ENCODE assay signal across 7 mouse cellular contexts in the genomic region with DNA sequence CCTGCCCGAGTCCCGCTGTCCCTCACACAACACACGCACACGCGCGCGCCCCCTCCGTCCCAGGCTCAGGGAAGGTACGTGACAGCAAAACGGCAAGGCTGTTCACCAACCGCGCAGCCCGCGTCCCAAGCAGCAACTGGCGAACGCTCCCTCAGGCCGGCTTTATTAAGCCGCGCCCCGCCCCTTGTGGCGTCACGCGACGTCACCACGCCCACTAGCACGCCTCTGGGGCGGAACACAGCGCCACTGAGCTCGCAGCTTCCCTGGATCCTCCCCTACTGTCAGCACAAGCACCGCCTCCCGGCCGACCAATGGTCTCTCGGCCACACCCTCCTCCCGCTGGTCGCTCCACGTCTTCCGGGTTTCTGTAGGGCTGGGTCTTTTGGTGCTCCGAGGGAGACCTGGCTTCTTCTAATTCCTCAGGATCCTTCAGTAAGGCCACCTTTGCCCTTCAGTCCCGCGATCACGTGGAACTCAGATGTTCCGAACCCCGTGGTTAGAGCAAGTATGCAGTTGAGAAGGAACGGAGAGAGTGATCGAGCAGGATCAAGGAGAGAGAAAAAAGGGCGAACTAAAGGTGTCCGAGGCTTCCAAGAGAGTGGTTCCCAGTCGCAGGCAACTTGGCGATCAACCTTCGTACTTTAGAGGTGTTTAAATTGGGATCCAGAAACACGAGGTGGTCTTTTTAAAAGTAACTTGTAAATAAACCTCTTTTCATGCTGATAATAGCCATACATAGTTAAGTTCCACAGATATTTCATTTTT. TPM values are rescaled to one million over a fixed set of nuclear protein-coding genes. Genes with fewer than 3 reads are reported as not detected.
A peak's percentile ranks its signal among the peaks of the same experiment; 100 is the strongest.
DNase-seq lines count a peak whose midpoint lies in the region; ATAC-seq lines count a peak whose summit lies in the region.

Gene Nabp1 (minus strand): TSS at position 164 of the 765 bp plus-strand sequence.

- no peaks in the 10 kb centered on the region for H3K36me3 ChIP-seq in embryonic facial prominence, embryonic 11.5 days (replicated peaks; ENCODE audit: control insufficient read depth, insufficient read depth, low read depth, low read length)
- no peaks in the 10 kb centered on the region for H3K36me3 ChIP-seq in limb, embryonic 10.5 days
- no peaks in the 10 kb centered on the region for H3K36me3 ChIP-seq in midbrain, embryonic 13.5 days

- peak within 1 kb of the TSS; percentile 95 for H3K4me2 ChIP-seq in embryonic facial prominence, embryonic 11.5 days (ENCODE audit: low read depth, low read length)
- H3K4me2 ChIP-seq in midbrain, embryonic 13.5 days (replicated peaks), result peak within 1 kb of the TSS; percentile 95

- no peaks in the 10 kb centered on the region for H3K27me3 ChIP-seq in embryonic facial prominence, embryonic 11.5 days (ENCODE audit: control insufficient read depth, insufficient read depth, low read length)
- H3K27me3 ChIP-seq in limb, embryonic 10.5 days (ENCODE audit: low read depth, poor library complexity, severe bottlenecking), result no peaks in the 10 kb centered on the region
- peaks cover 4% of the 10 kb centered on the region; the same call in 1 of the 2 replicates for H3K27me3 ChIP-seq in midbrain, embryonic 13.5 days

- H3K27ac ChIP-seq in embryonic facial prominence, embryonic 11.5 days (replicated peaks; ENCODE audit: low read depth, low read length), result no peak within 1 kb of the TSS
- peak within 1 kb of the TSS; percentile 81 for H3K27ac ChIP-seq in limb, embryonic 10.5 days
- H3K27ac ChIP-seq in midbrain, embryonic 13.5 days, result peak within 1 kb of the TSS; percentile 76

- peak within 1 kb of the TSS; percentile 56 for H3K4me3 ChIP-seq in embryonic facial prominence, embryonic 11.5 days (ENCODE audit: low read depth, low read length)
- H3K4me3 ChIP-seq in limb, embryonic 10.5 days, result peak within 1 kb of the TSS; percentile 71
- peak within 1 kb of the TSS; percentile 55 for H3K4me3 ChIP-seq in midbrain, embryonic 13.5 days (replicated peaks)

- H3K9ac ChIP-seq in embryonic facial prominence, embryonic 11.5 days (replicated peaks; ENCODE audit: low read length), result peak within 1 kb of the TSS; percentile 59
- H3K9ac ChIP-seq in midbrain, embryonic 13.5 days (replicated peaks), result peak within 1 kb of the TSS; percentile 75

- ATAC-seq in embryonic facial prominence, embryonic 11.5 days (replicated peaks; ENCODE audit: insufficient number of reproducible peaks, low FRiP score, low TSS enrichment, low read depth), result peak; percentile 100
- peak; percentile 88 for ATAC-seq in granulocyte monocyte progenitor cell, adult 5-6 weeks (replicated peaks; ENCODE audit: poor library complexity, severe bottlenecking)
- ATAC-seq in midbrain, embryonic 13.5 days, result peak; percentile 100

- under 1% methylated on average over 41 of the region's 51 CpGs for WGBS in embryonic facial prominence, embryonic 11.5 days
- under 1% methylated on average over 51 of the region's 51 CpGs for WGBS in limb, embryonic 10.5 days
- WGBS in midbrain, embryonic 13.5 days, result under 1% methylated on average over 51 of the region's 51 CpGs

- H3K9me3 ChIP-seq in embryonic facial prominence, embryonic 11.5 days (replicated peaks; ENCODE audit: control insufficient read depth, low read length), result no peaks in the 10 kb centered on the region
- H3K9me3 ChIP-seq in limb, embryonic 10.5 days (replicated peaks), result no peaks in the 10 kb centered on the region
- H3K9me3 ChIP-seq in midbrain, embryonic 13.5 days, result no peaks in the 10 kb centered on the region

- DNase-seq in adrenal gland, postnatal 14 days, result peak; percentile 99
- peak; percentile 98 for DNase-seq in embryonic facial prominence, embryonic 11.5 days (ENCODE audit: low spot score)
- peak; percentile 99 for DNase-seq in kidney, adult 11 months
- peak; percentile 98 for DNase-seq in limb, embryonic 10.5 days (ENCODE audit: low spot score)
- peak; percentile 98 for DNase-seq in spleen, adult 12 weeks (ENCODE audit: low spot score)

- no peaks in the 10 kb centered on the region for H3K4me1 ChIP-seq in embryonic facial prominence, embryonic 11.5 days (ENCODE audit: control insufficient read depth, insufficient read depth, low read length)
- peaks cover 8% of the 10 kb centered on the region for H3K4me1 ChIP-seq in limb, embryonic 10.5 days
- H3K4me1 ChIP-seq in midbrain, embryonic 13.5 days (replicated peaks), result peaks cover 8% of the 10 kb centered on the region; the same call in 1 of the 2 replicates

RNA-seq across cellular contexts. Expression of gene Nabp1, which starts in this region (rescaled TPM):
- 32.2 and 35.1 TPM in 2 replicates for total RNA-seq in adrenal gland, postnatal 14 days (2021)
- polyA plus RNA-seq in embryonic facial prominence, embryonic 11.5 days (2014; fragmentation: Nextera tagmentation; extraction: Ambion mirVana), result 7.9 and 8.0 TPM in 2 replicates
- 7.0 and 11.7 TPM in 2 replicates for total RNA-seq in granulocyte monocyte progenitor cell, adult 5-6 weeks (2014; fragmentation: Nextera tagmentation)
- total RNA-seq in granulocyte monocyte progenitor cell, adult 5-6 weeks (2017), result 14.7 and 29.9 TPM in 2 replicates
- 4.6 and 6.1 TPM in 2 replicates for polyA plus RNA-seq in limb, embryonic 10.5 days (2016; fragmentation: Nextera tagmentation; extraction: Ambion mirVana)
- polyA plus RNA-seq in midbrain, embryonic 13.5 days (2015; fragmentation: Nextera tagmentation; extraction: Ambion mirVana), result 7.9 and 9.3 TPM in 2 replicates
